Mouse (Mus musculus): ENCODE measurements around the gene Ngp.
"Not testable (repeated sequence)": the region's sequence is repeated elsewhere in the genome, so short reads cannot be mapped to it uniquely, and the experiment has no call there.

Gene Ngp

GRCm38 (mm10) chr9:110419511-110420112, at the start of gene Ngp:
Gene Ngp (plus strand): TSS chr9:110419747.
- no peak for DNase-seq

GRCm38 (mm10) chr9:110369860-110370259, 49.7 kb upstream of the Ngp start:
- no peak for DNase-seq

- DNase-seq: no peak
These were observed 45.7 kb upstream of the Ngp start for GRCm38 (mm10) chr9:110373871-110374270.

- no peak for DNase-seq
These were observed 43.9 kb upstream of the Ngp start for GRCm38 (mm10) chr9:110375668-110376067.

- not testable (repeated sequence) for DNase-seq
These were observed 41.9 kb upstream of the Ngp start for GRCm38 (mm10) chr9:110377655-110378054.

GRCm38 (mm10) chr9:110379361-110379760, 40.2 kb upstream of the Ngp start:
- DNase-seq: no peak

- no peak for DNase-seq
These were observed 38.9 kb upstream of the Ngp start for GRCm38 (mm10) chr9:110380662-110381061.

GRCm38 (mm10) chr9:110381292-110381691, 38.3 kb upstream of the Ngp start:
- DNase-seq: no peak

GRCm38 (mm10) chr9:110384369-110384929, 35.1 kb upstream of the Ngp start:
- no peak for DNase-seq

- DNase-seq: no peak
These were observed 31.5 kb upstream of the Ngp start for GRCm38 (mm10) chr9:110388011-110388410.

- DNase-seq: no peak
These were observed 28.7 kb upstream of the Ngp start for GRCm38 (mm10) chr9:110390843-110391242.

GRCm38 (mm10) chr9:110393295-110393694, 26.3 kb upstream of the Ngp start:
- DNase-seq: no peak

- no peak for DNase-seq
These were observed 18.9 kb upstream of the Ngp start for GRCm38 (mm10) chr9:110400650-110401049.

GRCm38 (mm10) chr9:110402731-110403130, 16.8 kb upstream of the Ngp start:
- no peak for DNase-seq

- not testable (repeated sequence) for DNase-seq
These were observed 16.3 kb upstream of the Ngp start for GRCm38 (mm10) chr9:110403240-110403639.

GRCm38 (mm10) chr9:110407311-110408098, 12.0 kb upstream of the Ngp start:
- DNase-seq: no peak

GRCm38 (mm10) chr9:110408099-110408773, 11.3 kb upstream of the Ngp start, which contains the start of gene Ptpn23:
Gene Ptpn23 (minus strand): TSS chr9:110408213.
- DNase-seq: peak; percentile 91

- DNase-seq: peak; percentile 67
These were observed 8.3 kb upstream of the Ngp start for GRCm38 (mm10) chr9:110410908-110411887.

GRCm38 (mm10) chr9:110412926-110413325, 6.6 kb upstream of the Ngp start:
- DNase-seq: no peak

- no peak for DNase-seq
These were observed 5.8 kb upstream of the Ngp start for GRCm38 (mm10) chr9:110413785-110414184.

- DNase-seq: no peak
These were observed 11.7 kb downstream of the Ngp start for GRCm38 (mm10) chr9:110431241-110431640.

GRCm38 (mm10) chr9:110433045-110433444, 13.5 kb downstream of the Ngp start:
- no peak for DNase-seq

Measured in cerebellum, adult 8-10 months (tissue).